Mouse (Mus musculus) kidney, adult 2 months (tissue): ENCODE measurements around the gene Atp6v0d1.

Experiments used
- CTCF ChIP-seq: fragments of 200-500 bp; conservative IDR thresholded peaks from 2 replicates; pipeline ENCODE4 v1.5.1; 2011; ENCODE audit warnings: low read depth, mild to moderate bottlenecking, control low read depth, low read length, moderate library complexity, mixed read lengths; ENCODE audit not compliant: insufficient read depth, insufficient read length
- POLR2A ChIP-seq: fragments of 200-500 bp; IDR thresholded peaks from one replicate; pipeline ENCODE4 v1.6.1; 2011; ENCODE audit warnings: low read depth, low read length, control low read depth

GRCm38 (mm10) chr8:105613037-105613436 is 47.2 kb upstream of the Atp6v0d1 start:
- no peak for TF ChIP-seq CTCF
- no peak for TF ChIP-seq POLR2A
